Mouse (Mus musculus): ENCODE data around the gene Ttc26. TPM values are rescaled to one million over a fixed set of nuclear protein-coding genes. Genes with fewer than 3 reads are reported as not detected.

The Ttc26 gene
- total and polyA plus RNA-seq, 3 experiments = 1.4 to 2.1 TPM; not detected in 1

- TF ChIP-seq JUND (IDR thresholded peaks at IDR 0.05; ENCODE audit: low read depth, low read length) = no peak
- TF ChIP-seq MYB (IDR thresholded peaks at IDR 0.05; ENCODE audit: low read depth, low read length) = no peak
- no peak for TF ChIP-seq POLR2AphosphoS5 (IDR thresholded peaks at IDR 0.05; ENCODE audit: borderline replicate concordance, low read depth, low read length)
- TF ChIP-seq ETS1 (IDR thresholded peaks at IDR 0.05; ENCODE audit: low read depth, low read length) = peak; percentile 88
Measured at GRCm38 (mm10) chr6:38353811-38354722, 27.2 kb upstream of the Ttc26 start, which contains the start of gene Zc3hav1 (continued).

GRCm38 (mm10) chr6:38354723-38355353 is 26.4 kb upstream of the Ttc26 start:
- peaks cover 39% of the 10 kb centered on the region for H3K79me2 ChIP-seq (ENCODE audit: control insufficient read depth, insufficient read depth, low read length, poor library complexity)
- H3K9me3 ChIP-seq (replicated peaks; ENCODE audit: insufficient read depth, low read length) = no peaks in the 10 kb centered on the region
- peak overlapping the region; percentile 90 for H3K9ac ChIP-seq (ENCODE audit: control insufficient read depth, low read depth, low read length, poor library complexity, severe bottlenecking)
- peaks cover 8 to 26% of the 10 kb centered on the region in 2 experiments for H3K36me3 ChIP-seq (ENCODE audit: control insufficient read depth in 1 of 2, insufficient read depth in 2 of 2, low read length in 2 of 2)
- peak overlapping the region; percentile 92 for H3K27ac ChIP-seq (ENCODE audit: control insufficient read depth, low read depth, low read length)
- DNase-seq (ENCODE audit: low read depth, low spot score) = no peak
- H3K4me1 ChIP-seq (ENCODE audit: control insufficient read depth in 1 of 2, insufficient read depth in 2 of 2, low read length in 2 of 2) = peaks cover 0 to 18% of the 10 kb centered on the region in 2 experiments
- TF ChIP-seq SIN3A (IDR thresholded peaks at IDR 0.05; ENCODE audit: low read length) = no peak; the same call in 1 of the 2 replicates
- no peak for TF ChIP-seq GATA1 (IDR thresholded peaks at IDR 0.05; ENCODE audit: low read depth, low read length)
- no peak for TF ChIP-seq USF1 (IDR thresholded peaks at IDR 0.05; ENCODE audit: low read depth, low read length)
- TF ChIP-seq HCFC1 (IDR thresholded peaks at IDR 0.05; ENCODE audit: low read depth, low read length) = no peak; the same call in 1 of the 2 replicates
- peak in 1 of 2 experiments; percentile 58; a peak in 2 of 4 replicates for TF ChIP-seq POLR2A (IDR thresholded peaks at IDR 0.05; ENCODE audit: control insufficient read depth in 1 of 2, insufficient read depth in 1 of 2, low read depth in 1 of 2, low read length in 2 of 2, poor library complexity in 1 of 2)
- no peak for TF ChIP-seq E2F4 (IDR thresholded peaks at IDR 0.05; ENCODE audit: borderline replicate concordance, low read depth, low read length)
- no peak for TF ChIP-seq MAX (IDR thresholded peaks at IDR 0.05; ENCODE audit: low read length)
- TF ChIP-seq ETS1 (IDR thresholded peaks at IDR 0.05; ENCODE audit: low read depth, low read length) = no peak
- TF ChIP-seq NELFE (IDR thresholded peaks at IDR 0.05; ENCODE audit: low read depth, low read length) = no peak; the same call in 1 of the 2 replicates
- no peak for TF ChIP-seq ZNF384 (IDR thresholded peaks at IDR 0.05; ENCODE audit: low read depth, low read length)
- TF ChIP-seq EP300 (IDR thresholded peaks at IDR 0.05; ENCODE audit: low read depth in 1 of 2, low read length in 2 of 2) = no peak
- no peak for TF ChIP-seq ELF1 (IDR thresholded peaks at IDR 0.05; ENCODE audit: low read depth, low read length)
- no peak for TF ChIP-seq CTCF (IDR thresholded peaks at IDR 0.05 in 2 of 3, conservative IDR thresholded peaks at IDR 0.05 in 1 of 3; ENCODE audit: control insufficient read depth in 1 of 3, insufficient read depth in 1 of 3, low read depth in 2 of 3, low read length in 3 of 3, poor library complexity in 1 of 3, severe bottlenecking in 1 of 3)
- TF ChIP-seq MAZ (IDR thresholded peaks at IDR 0.05; ENCODE audit: low read depth, low read length) = peak; percentile 13; the same call in 1 of the 2 replicates
- TF ChIP-seq ZKSCAN1 (IDR thresholded peaks at IDR 0.05; ENCODE audit: low read depth, low read length) = no peak
- TF ChIP-seq TCF12 (IDR thresholded peaks at IDR 0.05; ENCODE audit: low read depth, low read length) = no peak
- no peak for TF ChIP-seq KAT2A (conservative IDR thresholded peaks at IDR 0.05; ENCODE audit: low read depth, low read length)
- TF ChIP-seq MXI1 (IDR thresholded peaks at IDR 0.05; ENCODE audit: low read depth, low read length) = no peak
- TF ChIP-seq CHD1 (IDR thresholded peaks at IDR 0.05; ENCODE audit: low read depth, low read length) = no peak; the same call in 1 of the 2 replicates
- peak; percentile 4; the same call in 1 of the 2 replicates for TF ChIP-seq RCOR1 (IDR thresholded peaks at IDR 0.05; ENCODE audit: low read depth, low read length)
- no peak for TF ChIP-seq RAD21 (IDR thresholded peaks at IDR 0.05; ENCODE audit: low read depth, low read length)
- TF ChIP-seq POLR2AphosphoS5 (IDR thresholded peaks at IDR 0.05; ENCODE audit: borderline replicate concordance, low read depth, low read length) = no peak
- TF ChIP-seq BHLHE40 (IDR thresholded peaks at IDR 0.05; ENCODE audit: borderline replicate concordance, low read depth, low read length) = no peak
- TF ChIP-seq CHD2 (IDR thresholded peaks at IDR 0.05; ENCODE audit: low read length) = no peak
- no peak for TF ChIP-seq GABPA (IDR thresholded peaks at IDR 0.05; ENCODE audit: low read depth, low read length)
- TF ChIP-seq POLR2AphosphoS2 (IDR thresholded peaks at IDR 0.05; ENCODE audit: low read length) = 0 out of 2 replicates have a peak, but pooled peaks have one; percentile 1
- TF ChIP-seq MAFK (IDR thresholded peaks at IDR 0.05; ENCODE audit: borderline replicate concordance, low read depth, low read length) = no peak
- TF ChIP-seq TBP (IDR thresholded peaks at IDR 0.05; ENCODE audit: low read depth, low read length) = peak; percentile 32; the same call in 1 of the 2 replicates
- TF ChIP-seq USF2 (IDR thresholded peaks at IDR 0.05; ENCODE audit: borderline replicate concordance in 1 of 2, insufficient read depth in 1 of 2, low read depth in 1 of 2, low read length in 2 of 2) = no peak
- no peaks in the 10 kb centered on the region for H3K27me3 ChIP-seq (ENCODE audit: control insufficient read depth in 1 of 2, insufficient read depth in 2 of 2, low read length in 2 of 2)
- peak overlapping the region; percentile 93 to 97 for H3K4me3 ChIP-seq (ENCODE audit: control insufficient read depth in 1 of 2, insufficient read depth in 1 of 2, low read depth in 2 of 2, low read length in 2 of 2)
